Mouse (Mus musculus) C2C12 (cell line): ENCODE results near the gene Rnasek.

Experiments
- CEBPB ChIP-seq: IDR thresholded peaks from one replicate; pipeline ENCODE4 v1.6.1; 2011; ENCODE audit warnings: low read depth, mild to moderate bottlenecking, control low read depth, moderate library complexity
- CTCF ChIP-seq: IDR thresholded peaks from one replicate; pipeline ENCODE4 v1.5.1; 2011; ENCODE audit not compliant: control insufficient read depth, insufficient read depth, insufficient read length
- MAX ChIP-seq: IDR thresholded peaks from one replicate; pipeline ENCODE4 v1.6.1; 2011; ENCODE audit warnings: mild to moderate bottlenecking, control low read depth
- MYOD1 ChIP-seq: IDR thresholded peaks from one replicate; pipeline ENCODE4 v1.6.1; 2011; ENCODE audit warnings: low read depth; ENCODE audit not compliant: control insufficient read depth, insufficient read length
- MYOG ChIP-seq: IDR thresholded peaks from one replicate; pipeline ENCODE4 v1.6.1; 2011; ENCODE audit not compliant: control insufficient read depth, insufficient read length; ENCODE audit errors: extremely low read depth

- TF ChIP-seq CTCF: no peak
- no peak for TF ChIP-seq MAX
- no peak for TF ChIP-seq MYOD1
- TF ChIP-seq CEBPB: no peak
- no peak for TF ChIP-seq MYOG
These were observed 39.3 kb upstream of the Rnasek start for GRCm38 (mm10) chr11:70278961-70279360.
